Mouse (Mus musculus) lung, adult 18-20 months (tissue): Measurements from ENCODE around the gene Ano7.
"Not testable (repeated sequence)": the region's sequence is repeated elsewhere in the genome, so short reads cannot be mapped to it uniquely, and the experiment has no call there.

Experiments
- DNase-seq, 2 experiments: peaks; one replicate each; pipeline ENCODE4 v3.0.0; 2022; ENCODE audit warnings: mixed read lengths in 2 of 2

Ano7 gene

GRCm38 (mm10) chr1:93450118-93450517, 76.4 kb downstream of the Ano7 start:
- not testable (repeated sequence) for DNase-seq

- DNase-seq, result no peak
Measured at GRCm38 (mm10) chr1:93453721-93454255, 80.1 kb downstream of the Ano7 start.
